Mouse (Mus musculus) NIH3T3 (cell line): Measurements from ENCODE around the gene L3mbtl1.

ENCODE experiments used
- DNase-seq: peaks from one replicate; pipeline ENCODE4 v3.0.0-alpha.2; 2012; ENCODE audit warnings: low read depth

Gene L3mbtl1

DNA sequence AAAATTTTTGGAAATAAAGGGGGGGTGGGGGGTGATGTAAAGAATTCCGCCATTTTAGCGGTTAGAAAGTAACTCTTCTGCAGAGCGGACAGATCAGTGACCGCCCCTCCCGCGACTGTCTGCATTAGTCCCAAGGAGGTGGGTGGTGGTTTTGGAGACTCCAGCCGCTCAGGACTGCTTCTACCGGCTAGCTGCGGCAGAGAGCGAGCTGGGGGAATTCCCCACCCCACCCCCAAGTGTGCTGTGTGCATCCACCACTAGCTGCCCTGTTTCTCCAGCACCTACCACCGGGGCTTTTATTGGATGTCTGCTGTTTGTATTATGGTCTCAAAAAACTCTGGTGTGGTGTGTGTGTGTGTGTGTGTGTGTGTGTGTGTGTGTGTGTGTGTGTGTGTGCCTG is 659 bp downstream of the L3mbtl1 start:
- DNase-seq: no peak

DNA sequence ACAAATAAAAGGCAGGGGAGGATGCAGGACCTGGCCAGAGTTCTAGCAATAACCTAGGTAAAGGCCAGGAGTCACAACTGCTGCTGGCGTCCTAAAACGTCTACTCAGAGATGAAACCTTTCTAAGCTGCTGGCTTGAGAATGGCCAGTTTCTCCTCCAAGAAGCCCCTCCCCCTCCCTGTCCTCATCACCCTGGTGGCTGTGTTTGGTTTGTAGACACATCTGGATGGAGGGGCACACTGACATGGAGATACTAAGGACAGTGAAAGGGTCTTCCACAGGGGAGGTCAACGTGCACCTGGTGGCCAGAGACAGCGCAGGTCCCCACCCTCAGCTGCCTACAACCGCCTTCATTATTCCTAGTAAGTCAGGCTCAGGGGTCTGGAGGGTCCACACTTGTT is 3.7 kb downstream of the L3mbtl1 start:
- no peak for DNase-seq

GRCm38 (mm10) chr2:162947736-162948135 is 4.5 kb downstream of the L3mbtl1 start:
- no peak for DNase-seq

GRCm38 (mm10) chr2:162948221-162948620 is 4.9 kb downstream of the L3mbtl1 start:
- DNase-seq: no peak

GRCm38 (mm10) chr2:162950776-162951175 is 7.5 kb downstream of the L3mbtl1 start:
- DNase-seq: peak; percentile 27

GRCm38 (mm10) chr2:162956843-162957242 is 13.6 kb downstream of the L3mbtl1 start:
- peak; percentile 36 for DNase-seq

DNA sequence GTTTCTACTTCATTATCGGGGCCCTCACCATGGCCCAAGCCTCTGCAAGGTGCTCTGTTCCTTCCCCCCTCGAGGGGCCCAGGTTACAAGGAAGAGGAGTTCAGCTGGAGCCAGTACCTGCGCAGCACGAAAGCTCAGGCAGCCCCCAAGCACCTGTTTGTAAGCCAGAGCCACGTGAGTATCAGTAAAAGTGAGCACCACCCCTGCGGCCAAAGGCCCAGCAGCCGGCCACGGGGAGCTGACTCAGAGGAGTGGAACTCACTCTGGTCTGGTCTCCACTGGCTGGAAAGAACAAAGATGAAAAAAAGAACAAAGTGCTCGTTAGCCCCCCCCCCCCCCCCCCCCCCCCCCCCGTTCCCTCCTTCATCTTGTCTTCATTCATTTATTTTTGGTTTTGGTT is 18.0 kb downstream of the L3mbtl1 start:
- DNase-seq: peak; percentile 80

DNA sequence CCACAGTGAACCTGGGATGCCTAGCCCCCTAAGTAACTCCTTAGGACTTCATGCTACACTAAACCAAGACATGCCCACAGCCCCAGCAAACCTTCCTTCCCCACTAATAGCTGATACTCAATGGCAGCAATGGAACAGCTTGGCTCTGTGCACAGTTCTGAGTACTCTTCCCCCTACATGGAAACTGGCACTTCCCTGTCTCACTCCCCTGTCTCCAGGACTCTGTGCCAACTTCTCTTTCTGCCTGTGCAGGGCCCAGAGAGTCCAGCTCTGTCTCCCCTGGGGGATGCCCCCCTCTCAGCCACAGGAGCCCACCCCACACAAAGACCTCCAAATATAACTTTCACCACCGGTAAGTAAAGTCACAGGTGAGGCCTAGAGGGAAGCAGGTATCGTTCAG is 23.5 kb downstream of the L3mbtl1 start:
- no peak for DNase-seq

DNA sequence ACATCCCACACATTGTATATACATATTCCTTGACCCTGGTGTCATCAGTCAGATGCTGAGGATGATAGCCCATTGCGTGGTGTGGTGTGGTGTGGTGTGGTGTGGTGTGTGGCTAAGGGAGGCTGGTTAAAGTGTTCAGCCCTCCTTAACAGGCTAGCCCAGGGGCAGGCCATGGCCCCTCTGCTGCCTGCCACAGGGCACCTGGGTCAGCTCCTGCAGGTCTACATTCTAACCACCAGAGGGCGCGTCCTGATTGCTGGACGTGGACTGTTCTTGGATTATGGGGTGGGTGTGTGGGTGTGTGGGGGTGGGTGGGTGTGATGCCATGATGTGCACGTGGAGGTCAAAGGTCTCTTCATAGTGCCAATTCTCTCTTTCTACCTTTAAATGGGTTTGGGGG is 25.1 kb downstream of the L3mbtl1 start:
- peak; percentile 64 for DNase-seq

DNA sequence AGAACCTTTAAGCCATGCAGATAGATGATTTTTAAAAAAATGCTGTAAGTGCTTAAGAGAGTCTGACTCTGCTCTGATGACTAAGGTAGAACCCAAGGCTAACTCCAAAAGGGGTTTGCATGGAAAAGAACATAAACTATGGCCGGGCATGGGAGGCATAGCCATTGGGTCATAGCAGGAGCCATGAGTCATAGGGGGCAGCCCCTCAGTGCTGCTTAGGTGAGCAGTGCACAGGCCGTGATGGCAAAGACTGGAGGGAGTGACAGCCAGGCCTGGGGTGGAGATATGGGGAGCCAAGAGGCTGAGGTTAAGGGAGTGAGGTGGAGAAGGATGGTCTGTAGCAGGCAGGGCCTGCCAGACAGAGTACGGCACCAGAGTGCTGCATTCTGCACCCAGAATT is 25.8 kb downstream of the L3mbtl1 start:
- DNase-seq: no peak

DNA sequence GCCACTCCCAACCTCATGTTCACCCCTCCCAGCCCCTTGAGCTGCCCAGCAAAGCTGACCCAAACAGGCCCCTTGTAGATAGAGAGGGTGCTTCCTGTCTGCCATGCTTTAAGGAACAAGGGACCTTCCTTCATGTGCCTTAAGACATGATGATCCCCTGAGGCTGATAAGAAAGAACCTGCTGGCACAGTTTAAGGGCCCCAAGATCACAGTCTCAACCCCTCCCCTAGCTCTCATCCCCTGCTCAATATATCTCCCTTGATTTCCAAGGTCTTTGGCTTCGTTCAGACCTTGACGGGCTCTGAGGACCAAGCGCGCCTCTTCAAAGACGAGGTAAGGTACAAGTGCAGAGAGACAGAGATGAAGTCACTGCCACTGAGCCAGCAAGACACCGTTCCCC is 27.6 kb downstream of the L3mbtl1 start:
- DNase-seq: no peak

DNA sequence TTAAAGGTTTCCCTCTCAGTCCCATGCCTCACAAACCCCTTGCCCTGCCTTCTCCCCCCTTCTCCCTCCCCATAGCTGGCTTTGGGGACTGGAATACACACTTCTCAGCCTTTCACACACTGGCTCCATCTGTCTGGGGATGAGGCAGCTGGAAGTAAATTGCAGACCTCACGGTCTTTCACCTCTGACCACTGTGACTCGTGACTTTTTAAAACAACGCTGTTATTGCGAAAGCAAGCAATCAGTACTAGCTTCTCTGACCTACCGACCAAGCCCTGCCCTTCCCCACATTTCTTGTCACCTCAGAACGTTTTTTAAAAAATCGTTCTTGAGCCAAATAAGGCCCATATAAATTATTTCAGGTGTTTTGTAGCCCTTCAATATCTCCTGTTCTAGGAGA is 29.5 kb downstream of the L3mbtl1 start:
- peak; percentile 60 for DNase-seq

DNA sequence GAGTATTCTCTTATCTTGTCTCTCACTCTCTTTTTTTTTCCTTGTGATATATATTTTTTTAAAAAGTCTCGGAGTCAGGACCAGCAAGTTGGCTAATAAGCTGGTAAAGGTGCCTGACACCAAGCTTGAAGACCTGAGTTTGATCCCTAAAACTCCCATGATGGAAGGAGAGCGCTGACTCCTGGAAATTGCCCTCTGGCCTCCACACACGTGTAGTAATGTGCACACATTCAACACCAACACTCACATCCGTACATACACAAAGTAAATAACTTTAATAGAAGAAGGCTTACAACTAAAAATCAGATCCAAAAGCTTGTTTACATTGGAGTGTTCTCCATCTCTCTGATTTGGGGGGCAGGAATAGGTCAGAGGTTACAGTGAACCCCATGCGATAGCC is 29.9 kb downstream of the L3mbtl1 start:
- DNase-seq: no peak

GRCm38 (mm10) chr2:162973637-162974036 is 30.4 kb downstream of the L3mbtl1 start:
- peak; percentile 87 for DNase-seq

DNA sequence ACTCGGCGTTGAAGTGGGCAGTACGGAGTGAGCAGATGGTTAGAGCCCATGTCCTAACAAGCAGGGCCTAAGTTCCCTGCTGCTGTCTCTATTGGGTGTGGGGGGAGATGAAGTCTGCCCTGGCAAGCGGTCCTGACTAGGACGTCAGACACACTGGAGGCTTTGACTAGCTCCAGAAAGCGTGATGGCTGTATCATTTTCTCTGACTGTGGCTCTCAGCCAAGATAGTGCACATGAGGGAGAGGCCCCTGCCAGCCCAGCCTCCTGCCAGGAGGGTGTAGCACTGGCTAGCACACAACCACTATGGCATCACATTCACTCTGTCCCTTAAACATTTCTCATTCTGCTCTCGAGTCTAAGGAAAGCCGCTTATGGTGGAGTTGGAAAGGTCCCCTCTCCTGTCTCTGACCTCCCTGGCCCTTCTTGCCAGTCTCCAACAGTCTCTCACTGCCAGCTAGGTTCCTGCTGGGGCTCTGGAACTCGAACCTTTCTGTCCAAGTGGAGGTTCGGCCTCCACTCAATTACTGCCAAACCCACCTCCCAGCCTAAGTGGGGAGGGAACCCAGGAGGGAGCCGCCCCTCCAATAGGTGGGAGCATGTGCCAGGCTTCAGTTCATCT is 32.0 kb downstream of the L3mbtl1 start:
- peak; percentile 80 for DNase-seq

DNA sequence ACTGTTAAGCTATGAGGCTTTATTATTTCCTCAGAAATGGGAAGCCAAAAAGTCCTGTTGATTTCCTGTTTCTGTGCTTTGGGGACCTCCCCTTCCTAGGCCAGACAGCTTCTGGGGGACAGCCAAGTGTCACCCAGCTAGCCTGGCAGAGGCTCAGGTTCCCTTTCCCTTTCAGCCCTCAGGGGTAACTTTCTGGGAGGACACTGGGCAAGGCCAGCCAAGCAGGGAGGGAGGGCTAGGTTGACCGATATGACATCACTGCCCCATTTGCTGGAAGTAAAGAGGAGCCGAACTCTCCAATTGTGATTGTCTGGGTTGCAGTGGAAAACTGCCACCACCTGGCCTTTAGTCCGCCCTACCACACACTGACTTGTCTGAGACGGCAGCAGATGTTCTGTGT is 32.7 kb downstream of the L3mbtl1 start:
- DNase-seq: no peak

- DNase-seq: no peak
Measured at GRCm38 (mm10) chr2:162984381-162984780, 41.1 kb downstream of the L3mbtl1 start.

DNA sequence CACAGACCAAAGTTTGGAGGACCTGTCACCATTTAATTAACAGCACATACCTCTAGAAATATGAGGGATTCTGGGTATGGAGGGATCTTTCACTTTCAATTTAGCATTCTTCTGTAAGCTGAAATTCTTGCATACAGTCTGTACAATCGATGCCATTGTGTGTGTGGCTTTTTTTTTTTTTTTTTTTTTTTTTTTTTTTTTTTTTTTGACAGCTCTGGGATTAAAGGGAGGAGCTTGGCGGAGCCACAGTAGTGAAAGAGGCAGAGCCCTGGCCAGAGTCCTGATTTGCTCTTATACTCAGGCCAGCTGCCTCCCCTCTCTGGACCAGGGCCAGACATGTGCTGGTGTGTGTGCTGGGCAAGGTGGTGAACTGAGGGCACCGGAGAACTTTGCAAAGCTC is 42.7 kb downstream of the L3mbtl1 start:
- peak; percentile 85 for DNase-seq

DNA sequence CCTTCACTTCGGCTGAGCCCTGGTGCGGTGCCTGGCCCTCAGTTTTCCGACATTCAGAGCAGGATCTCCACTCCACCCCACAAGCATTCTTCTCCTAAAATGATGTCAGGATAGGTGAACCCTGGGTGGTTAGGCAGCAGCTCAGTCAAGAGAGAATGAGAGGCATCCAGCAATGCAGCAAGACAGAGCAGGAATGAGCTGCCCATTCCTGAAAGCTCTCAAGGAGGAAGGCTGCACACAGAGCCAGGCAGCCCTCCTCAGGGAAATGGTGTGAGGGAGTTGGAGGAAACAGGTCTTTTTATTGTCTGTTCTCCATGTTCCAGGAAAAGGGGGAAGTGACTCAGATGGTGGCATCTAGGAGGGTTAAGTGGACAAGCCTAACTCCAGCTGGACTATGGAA is 43.5 kb downstream of the L3mbtl1 start:
- no peak for DNase-seq

DNA sequence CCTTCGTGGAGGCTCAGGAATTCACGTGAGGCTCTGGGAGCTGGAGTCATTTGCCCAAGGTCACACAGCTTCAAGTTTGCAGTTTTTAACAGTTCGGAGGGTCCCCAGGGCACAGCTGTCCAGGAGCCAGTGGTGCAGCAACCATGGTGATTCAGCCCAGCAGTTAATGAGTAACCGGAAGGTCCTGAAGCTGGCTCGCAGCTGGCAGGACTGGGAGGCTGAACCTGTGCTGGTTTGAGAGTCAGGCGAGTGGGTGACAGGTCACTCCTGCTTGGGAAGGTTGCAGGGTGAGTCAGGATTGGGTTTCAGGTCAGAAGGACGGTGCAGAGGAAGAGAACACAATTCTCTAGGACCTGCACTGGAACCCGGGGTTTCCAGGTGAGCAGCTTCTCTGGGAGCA is 43.9 kb downstream of the L3mbtl1 start, which contains the start of gene Sgk2:
Gene Sgk2, plus strand, starts transcription at position 113 of the 400 bp plus-strand sequence.
- DNase-seq: peak; percentile 32

DNA sequence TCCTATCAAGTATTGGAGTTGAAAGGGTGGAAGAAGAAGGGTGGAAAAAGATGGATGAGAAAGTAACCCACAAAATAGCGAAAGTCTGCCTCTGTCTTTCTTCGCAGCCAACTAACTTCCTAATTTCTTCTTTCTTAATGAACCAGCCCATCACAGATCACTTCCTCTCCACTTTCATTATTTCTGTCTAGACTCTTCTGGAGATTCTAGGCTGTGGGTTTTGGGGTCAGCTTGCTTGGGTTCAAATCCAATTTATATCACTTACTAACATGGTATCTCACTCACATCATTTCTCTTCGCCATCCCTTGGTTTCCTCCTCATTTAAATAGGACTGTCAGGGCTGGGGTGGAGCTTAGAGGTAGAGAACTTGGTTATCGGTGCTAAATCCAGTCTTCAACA is 45.0 kb downstream of the L3mbtl1 start:
- DNase-seq: no peak

DNA sequence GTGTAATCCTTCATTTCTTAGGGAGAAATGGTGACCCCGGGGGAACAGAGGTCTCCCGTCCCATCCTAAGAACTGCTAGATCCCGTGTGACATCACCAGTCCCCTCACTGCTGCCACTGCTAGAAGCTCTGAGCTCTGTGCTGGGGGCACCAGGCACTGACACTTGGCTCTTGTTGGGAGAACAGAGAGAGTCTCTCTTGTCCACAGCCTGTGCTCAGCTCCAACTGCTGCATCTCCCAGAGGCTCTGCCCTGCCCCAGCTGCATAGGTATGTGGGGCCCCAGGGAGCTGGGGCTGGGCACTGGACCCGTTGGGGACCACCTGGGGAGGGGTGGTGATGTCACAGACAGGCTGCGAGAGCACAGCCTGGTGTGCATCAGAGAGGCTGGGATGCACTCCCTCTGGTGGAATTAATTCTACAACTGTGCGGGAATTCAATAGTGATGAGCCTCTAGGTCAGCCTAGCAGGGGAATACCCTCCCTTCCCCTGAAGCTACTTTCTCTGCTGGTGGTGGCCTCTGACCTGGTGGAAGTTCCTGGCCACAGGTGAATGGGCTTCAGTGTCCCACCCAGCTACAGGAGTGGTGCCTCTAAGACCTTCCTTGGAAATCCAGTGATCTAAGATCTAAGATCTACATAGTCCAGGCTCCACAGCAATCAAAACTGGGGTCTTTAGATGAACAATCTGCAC is 48.3 kb downstream of the L3mbtl1 start:
- DNase-seq: no peak

DNA sequence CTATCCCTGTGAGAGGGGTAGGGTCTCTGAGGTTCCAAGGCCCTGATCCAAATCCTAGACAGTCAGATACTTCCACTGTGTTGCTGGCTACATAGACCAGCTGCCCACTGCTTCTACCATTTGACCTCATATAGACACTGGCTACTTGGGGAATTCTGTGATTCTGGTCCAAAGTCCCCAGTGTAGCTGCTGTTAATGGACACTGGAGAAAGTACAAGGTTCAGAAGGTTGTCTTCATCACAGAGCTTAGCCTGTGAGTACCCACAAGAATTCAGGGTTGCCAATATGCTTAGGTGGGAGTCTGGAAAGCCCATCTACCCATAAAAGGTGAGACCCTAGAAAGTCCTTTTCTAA is 48.8 kb downstream of the L3mbtl1 start:
- DNase-seq: no peak
